Mouse (Mus musculus) left cerebral cortex, postnatal 4 days (tissue): ENCODE results near the gene Chchd4. TPM values are rescaled to one million over a fixed set of nuclear protein-coding genes. Genes with fewer than 3 reads are reported as not detected.

ENCODE experiments used
- total RNA-seq, 2 experiments: library from RNA; stranded (reverse); gene quantifications; 2 replicates each; pipeline ENCODE4 v1.2.3; 2021

The Chchd4 gene
- total RNA-seq, 2 experiments from 2014 or later = 18.8 to 21.5 TPM

Other genes starting within 250 kb of the Chchd4 start
- 10 to 100 TPM; 18.1 to 21.7 TPM for gene Wnt7a, start 62.2 kb downstream of the Chchd4 start, total RNA-seq
- gene Tmem43, start 157 bp upstream of the Chchd4 start, total RNA-seq = 10 to 100 TPM; 38.5 to 46.8 TPM
- 10 to 100 TPM; 13.1 to 14.1 TPM for gene Xpc, start 42.3 kb upstream of the Chchd4 start, total RNA-seq
- 10 to 100 TPM; 54.4 to 62.2 TPM for gene Lsm3, start 42.4 kb upstream of the Chchd4 start, total RNA-seq
- 100 to 1,000 TPM; 214 to 227 TPM for gene Slc6a6, start 210.5 kb upstream of the Chchd4 start, total RNA-seq